Mouse (Mus musculus) urinary bladder, postnatal 10 days (tissue): ENCODE data around the gene Tpp1.

Source experiments
- DNase-seq: peaks from one replicate; pipeline ENCODE4 v3.0.0; 2022; ENCODE audit warnings: low spot score

Tpp1 gene

DNA sequence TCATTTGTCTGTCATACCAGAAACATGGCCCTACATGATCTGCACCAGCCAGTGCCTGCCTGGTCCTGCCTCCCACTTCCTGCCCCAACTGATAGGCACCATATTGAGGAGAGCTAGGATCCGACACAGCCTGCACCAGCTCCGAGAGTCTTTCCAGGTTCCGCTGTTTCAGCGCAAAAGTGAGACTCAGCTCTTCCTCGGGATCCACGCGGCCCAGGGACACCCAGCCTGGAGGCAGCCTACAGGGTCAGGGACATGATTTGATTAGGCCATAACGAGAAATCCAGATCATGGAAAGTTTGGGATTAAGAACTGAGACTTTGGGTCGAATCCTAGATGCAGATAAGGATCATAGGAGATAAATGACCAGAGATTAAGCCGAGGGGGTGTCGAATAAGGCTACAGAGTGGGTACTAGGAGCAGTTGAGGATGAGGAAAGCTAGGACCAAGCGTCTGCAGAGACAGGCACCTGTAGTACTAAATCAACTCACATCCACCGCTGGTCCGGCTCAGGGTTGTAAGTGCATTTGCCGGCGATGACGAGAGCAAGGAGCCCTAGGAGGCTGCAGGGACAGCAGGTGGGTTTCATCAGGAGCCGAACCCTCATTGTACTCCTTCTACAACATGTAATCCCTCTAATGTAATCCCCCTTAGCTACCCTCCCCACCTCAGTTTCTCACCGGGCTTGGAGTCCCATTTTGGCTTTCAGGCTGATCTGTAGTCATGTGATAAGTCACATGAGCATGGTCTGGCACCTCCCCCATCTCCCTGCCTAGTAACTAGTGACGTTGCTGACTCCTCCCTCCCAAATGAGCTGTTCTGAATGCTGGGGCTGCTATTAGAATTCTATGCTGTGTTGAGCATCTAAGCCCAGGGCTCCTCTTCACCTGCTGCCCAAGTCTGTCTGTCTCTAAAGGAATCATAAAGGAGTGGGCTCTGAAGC lies at the start of gene Tpp1:
Gene Tpp1 (minus strand): TSS at position 745 of the 943 bp plus-strand sequence.
- DNase-seq = peak; percentile 66

DNA sequence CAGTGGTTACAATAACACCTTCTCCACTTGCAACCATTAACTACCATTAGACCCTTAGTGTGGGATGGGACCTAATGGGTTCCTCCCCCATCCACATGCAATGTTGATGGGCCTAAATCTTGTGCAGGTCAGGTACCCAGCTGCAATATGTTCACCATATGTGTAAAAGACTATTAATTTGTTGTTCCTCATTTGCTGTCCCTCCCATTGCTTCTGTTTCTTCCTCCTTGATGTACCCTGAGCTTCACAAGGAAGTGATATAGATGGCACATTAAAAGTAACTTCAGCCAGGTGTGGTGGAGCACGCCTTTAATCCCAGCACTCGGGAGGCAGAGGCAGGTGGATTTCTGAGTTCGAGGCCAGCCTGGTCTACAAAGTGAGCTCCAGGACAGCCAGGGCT lies 44.9 kb upstream of the Tpp1 start:
- DNase-seq = no peak

DNA sequence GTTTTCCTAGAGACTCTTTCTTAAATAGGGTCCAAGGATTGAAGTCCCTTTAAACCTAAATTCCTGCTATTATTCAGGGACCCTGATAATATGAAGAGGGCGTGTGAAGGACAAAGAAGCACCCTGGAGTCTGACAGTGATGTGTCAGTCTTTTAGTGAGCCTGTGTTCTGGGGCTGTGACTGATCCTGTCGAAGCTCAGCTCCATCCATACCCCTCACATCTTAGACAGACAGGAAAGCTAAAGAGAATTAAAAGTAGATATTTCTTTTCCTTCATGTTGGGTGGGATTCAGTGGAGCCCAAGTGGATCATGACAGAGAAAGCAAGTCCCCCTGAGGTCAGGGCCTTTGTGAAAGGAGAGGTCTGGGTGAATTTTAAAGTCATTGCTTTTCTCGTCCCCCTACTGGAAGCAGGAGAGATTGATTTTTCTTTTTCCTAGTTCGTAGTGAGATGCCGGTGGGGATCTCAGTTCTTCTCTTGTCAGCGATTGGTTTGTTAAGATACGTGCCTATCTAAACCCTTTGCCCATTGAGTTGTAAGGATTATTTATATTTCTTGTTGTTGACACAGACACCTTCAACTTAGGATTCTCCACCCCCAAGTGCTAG lies 43.8 kb upstream of the Tpp1 start:
- DNase-seq = no peak

DNA sequence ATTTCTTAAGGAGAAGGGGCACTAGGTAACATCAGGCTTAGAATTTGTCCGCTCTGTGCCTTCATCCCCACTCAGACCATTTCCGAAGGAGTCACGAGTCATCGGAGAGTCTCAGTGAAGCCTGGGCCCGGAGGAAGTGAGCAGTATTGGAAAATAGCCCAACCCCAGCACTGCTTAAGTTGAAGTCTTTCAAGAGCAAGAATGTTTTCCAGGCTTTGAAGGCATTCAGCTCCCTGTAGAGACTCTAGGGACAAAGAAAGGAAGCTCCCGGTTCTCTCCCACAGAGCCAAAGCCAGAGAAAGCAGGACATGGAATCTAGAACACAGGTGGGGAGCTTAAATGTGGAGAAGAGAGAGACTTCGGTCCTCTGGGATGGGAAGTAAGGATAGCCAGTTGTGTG lies 41.7 kb upstream of the Tpp1 start:
- no peak for DNase-seq

DNA sequence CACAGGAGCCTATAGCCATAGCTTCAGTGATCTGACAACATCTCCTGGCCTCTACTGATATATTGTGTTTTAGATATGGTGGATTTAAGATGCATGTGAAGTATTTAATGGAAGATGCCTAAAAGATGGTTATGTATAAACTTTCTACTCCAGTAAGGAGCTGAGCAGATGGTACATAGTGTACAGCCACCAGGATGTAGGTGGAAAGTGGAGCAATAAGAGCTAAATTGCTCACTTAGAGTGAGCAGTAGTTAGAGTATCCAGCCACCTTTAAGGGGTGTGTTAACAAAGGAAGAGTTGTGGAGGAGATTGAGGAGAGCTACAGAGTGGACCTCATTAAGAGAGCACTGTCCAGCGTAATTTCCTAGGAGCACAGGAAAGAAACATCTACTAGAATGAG lies 39.1 kb upstream of the Tpp1 start:
- no peak for DNase-seq

DNA sequence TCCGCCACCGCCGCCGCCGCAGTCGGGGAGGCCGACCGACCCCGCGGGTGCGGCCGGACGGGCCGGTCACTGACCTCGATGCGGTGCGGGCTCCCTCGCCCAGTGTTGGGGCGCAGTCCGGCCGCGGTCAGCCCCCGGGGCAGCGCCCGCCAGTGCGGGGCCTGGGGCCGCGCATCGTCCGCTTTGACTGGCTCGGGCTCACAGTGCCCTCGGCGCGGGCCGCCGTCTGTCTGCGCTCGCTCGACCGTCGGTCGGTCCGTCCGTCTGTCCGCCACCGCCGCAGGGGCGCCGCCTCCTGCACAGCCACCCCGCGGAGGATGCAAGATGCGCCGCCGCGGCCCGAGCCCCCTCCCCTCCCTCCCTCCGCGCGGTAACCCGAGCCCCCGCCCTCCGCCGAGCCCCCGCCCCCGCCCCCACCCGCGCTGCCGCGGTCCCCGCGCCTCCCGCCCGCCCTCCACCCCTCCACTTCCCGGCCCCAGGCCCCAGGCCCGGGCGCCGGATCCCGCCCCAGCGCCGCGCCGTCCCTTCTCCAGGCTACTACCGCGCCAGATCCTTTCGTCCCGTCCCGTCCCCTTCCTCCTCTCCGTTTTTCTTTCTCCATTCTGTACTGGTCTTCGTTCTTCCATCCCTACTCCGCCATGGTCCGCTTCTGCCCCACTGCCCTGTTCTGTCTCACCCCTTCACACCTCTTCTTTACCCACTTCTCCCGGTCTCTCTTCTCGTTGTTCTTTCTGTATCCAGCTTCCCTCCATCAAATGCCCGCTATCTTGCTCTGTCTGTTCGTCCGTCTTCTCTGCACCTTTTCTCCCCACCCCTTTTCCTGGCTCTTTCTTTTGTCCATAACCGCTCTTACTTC lies 35.5 kb upstream of the Tpp1 start, which contains the start of gene Dchs1:
Gene Dchs1 (minus strand): TSS at position 370 of the 856 bp plus-strand sequence.
- DNase-seq = no peak

DNA sequence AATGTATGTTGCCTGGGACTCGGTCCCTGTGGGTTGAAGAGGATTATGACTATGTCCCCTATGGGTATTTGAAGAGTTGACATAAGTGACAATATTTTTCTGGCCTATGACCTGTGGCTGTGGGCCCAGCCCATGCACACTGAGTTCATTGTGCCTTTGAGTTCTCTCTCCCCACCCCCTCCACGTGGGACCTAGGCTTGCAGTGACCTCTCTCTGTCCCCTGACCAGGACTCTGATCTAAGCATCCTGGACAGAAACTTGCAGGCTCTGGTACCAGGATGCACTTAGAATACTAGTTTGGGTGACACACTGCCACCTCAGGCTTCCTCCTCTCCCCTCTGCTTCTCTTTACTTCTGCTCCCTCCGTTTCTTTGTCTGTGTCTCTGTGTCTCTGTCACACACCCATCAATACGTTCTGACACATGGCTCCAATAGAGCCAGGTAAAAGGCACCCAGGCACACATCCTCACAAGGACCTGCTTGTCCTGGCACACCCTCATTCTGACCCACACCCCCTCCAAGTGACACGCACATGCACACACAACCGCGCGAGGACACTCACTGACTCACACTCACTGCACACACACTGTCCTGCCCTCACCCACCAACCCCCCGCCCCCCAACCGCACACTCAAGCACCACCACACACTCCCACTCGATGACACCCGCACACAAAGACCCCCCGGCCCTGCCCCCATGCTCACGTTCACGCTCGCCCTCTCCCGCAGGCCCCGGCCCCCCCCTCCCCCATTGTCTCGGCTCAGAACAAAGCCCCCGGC lies 34.7 kb upstream of the Tpp1 start:
- DNase-seq = no peak

DNA sequence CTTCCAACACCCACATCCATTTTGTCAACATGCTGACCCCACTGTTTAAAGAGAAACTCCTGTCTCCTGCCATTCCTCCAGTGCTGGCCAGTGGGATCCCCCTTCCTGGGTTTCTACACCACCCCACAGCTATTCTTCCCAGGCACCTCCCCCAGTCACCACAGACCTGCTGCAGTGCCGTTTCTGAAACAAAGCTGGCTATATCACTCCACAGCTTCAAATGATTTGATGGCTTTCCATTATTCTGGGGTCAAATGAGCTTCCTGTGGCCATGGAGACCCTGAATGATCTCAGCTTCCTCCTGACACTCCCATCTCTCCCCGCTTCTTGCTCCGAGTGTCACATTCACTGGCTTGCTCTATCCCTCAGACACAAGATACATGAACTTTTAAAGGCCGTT lies 32.5 kb upstream of the Tpp1 start:
- DNase-seq = no peak

DNA sequence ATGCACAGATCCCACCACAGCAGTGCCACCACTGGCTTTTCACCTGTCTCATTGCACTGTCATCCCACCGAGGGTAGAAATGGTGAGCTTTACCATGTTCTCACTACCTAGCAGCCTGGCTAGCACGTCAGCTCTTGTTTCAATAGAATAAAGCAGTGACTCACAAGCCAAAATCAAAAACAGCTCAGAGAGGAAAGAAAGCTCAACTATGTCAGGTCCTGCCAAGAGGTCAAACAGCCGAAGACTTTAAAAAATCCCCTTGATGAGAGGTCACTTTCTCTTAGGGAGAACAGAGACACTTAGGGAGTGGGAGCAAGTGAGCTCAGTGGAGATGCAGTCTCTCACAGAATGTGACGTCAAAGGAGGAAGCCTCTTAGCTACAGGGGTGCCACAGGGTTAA lies 31.8 kb upstream of the Tpp1 start:
- DNase-seq = no peak

DNA sequence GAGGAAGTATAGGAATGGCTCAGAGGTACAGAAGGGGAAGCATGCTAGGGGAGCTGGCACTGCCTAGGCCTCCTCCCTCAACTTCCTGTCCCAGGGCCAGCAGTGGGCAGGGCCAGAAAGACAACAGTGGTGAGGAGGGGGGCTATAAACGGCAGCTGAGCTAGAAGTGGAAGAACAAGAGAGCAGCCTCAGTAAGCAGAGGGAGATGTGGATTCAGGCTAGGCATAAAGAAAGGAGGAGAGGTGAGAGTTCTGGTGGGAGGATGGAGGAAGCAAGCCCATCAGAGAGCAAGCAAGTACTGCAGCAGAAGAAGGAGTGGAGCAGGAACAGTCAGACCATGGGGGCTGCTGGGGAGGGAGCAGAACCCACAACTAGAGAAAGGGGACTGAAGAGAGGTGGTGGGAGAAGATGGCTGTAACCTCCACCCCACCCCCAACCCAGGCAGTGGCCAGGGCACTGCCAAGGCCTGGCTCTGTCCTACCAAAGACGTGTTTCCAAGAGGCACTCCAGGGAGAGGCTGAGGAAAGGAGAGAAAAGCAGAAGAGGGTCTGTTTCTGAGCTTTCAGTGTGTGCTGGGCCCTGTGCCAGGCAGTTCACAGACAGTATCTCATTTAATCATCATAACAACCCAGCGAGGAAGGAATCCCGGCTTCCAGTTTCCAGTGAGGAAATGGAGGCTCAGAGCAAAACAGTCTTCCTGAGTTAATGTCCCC lies 26.7 kb upstream of the Tpp1 start:
- DNase-seq = no peak

DNA sequence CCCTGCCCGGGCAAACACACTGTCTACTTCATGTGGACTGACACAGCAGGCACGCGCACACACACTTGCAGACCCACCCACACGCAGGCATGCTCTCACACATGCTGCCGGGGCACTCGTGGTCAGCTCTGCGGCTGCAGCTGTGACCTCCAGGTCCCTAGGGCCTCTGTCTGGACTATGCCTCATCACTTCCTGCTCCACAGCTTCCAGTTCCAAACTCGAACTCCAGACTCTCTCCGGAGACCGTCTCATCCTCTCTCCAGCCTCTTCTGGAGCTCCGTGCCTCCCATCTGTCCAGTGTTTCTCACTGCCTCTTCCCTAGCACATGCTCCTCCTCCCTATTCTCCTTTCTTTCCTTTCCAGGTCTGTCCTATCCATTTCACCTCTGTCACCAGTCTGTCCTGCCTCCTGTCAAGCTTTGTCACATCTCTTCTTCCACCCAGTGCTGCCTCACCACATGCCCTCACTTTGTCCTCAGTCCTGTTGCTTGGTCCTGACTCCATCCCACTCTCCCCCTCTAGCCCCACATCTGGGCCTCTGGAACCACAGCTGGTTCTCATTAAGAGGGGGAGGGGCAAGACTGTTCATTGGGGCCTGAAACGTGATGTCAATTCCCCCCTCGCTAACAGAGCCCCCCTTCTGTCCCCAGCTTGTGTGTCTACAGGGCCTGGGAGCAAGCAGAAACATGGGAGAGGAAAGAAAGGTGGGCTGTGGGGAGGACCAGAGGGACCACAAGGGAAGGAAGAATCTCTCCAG lies 25.9 kb upstream of the Tpp1 start:
- DNase-seq = no peak

DNA sequence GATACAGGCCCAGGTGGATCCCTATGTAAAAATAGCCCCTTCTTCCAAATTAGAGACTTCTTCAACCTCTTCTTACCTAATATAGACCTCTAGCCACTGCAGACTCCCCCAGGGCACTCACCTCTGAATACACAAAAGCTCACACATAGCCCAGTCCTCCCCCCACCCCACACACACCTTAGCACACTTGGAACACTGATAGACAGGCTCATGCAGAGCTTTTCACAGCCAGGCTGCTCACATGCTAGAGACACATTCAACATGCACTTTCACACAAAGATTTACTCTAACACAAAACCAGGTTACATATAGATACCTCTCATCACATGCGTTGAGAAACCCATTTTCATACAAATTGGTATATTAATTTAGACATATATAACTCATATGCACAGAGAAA lies 25.3 kb upstream of the Tpp1 start:
- no peak for DNase-seq

DNA sequence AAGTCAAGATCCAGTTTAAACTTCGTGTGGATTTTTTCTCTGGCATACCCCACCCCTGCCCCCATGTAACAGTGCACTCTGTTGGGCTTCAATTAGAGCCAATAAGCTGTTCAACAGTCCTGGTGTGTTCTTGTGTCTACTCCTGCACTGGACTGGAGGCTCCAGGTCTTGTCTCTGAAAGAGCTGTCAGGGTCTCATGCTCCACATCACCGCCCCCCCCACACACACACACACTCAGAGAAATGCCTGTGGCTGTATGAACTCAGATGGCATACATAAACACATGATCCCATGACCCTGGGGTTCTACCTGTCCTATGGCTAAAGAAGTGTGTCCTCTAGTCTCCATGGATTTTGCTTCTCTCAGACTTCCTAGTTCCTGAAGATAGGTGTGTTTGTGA lies 24.0 kb upstream of the Tpp1 start:
- no peak for DNase-seq

DNA sequence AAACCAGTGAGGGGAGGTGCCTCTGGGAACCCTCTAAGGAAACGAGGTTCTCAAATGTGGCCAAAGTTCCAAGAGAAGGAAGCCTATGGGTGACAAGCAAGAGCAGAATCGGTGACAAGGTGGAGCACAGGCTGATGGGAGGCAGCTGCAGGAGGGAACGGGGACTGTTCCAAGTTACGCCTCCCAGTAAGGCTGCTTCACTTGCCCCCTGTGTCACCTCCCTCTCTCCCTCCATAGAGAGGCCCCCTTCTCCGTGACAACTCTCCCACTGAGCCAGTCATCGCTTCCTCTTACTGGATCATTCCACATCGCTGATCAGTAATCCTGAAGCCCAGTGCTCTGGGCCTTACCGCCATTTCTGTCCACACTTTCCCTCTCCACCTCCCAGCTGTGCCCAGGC lies 22.6 kb upstream of the Tpp1 start:
- DNase-seq = no peak

DNA sequence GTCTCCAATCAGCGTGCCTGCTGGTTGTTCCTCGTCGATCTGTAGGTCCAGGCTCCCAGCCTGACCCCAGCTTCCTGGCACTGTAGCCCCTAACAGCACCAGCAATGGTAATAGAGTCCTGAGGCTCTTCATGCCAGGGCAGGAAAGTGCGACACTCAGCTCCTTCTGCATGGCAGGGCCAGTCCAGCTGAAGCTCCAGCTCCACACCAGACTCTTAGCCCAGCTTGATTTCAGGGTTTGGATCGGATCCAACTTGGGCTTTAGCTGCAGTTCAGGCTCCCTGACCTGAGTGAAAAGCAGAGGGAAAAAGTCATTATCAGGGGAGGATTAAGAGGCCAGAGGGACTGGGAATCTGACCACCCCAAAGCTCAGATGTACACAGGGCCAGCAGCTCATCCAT lies 21.0 kb upstream of the Tpp1 start:
- DNase-seq = no peak

DNA sequence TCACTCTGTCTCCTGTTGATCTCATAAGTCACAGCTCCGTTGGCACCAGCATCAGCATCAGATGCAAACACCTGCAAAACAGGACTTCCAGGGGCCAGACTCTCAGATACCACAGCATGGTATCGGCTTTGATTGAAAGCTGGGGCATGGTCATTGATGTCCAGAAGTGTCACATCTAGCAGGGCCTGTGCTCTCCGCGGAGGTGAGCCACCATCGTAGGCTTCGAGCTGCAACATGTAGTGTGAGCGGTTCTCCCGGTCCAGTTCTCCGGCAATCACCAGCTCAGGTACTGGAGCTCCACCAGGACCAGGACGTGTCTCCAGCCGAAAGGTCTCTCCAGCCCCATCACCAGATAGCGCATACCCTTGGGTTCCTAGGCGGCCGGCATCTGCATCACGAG lies 20.3 kb upstream of the Tpp1 start:
- DNase-seq = no peak

DNA sequence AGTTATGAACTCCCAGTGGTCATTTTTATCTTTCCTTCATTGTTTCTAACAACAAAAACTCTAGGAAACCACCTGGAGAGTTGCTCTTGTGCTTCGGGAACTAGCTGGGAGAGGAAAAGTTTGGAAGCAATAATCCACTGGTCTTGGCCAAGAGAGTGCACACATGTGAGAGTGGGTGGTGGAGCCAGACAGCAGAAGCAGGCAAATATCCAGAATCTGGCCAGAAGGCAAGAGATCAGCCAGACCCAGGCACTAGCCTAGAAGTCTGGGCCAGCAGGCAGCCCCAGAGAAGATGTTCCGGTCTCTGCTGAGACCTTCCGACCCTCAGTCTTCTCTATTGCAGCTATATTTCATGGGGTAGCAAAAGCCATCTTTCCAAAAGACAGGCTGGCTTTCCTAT lies 17.9 kb upstream of the Tpp1 start:
- DNase-seq = no peak

DNA sequence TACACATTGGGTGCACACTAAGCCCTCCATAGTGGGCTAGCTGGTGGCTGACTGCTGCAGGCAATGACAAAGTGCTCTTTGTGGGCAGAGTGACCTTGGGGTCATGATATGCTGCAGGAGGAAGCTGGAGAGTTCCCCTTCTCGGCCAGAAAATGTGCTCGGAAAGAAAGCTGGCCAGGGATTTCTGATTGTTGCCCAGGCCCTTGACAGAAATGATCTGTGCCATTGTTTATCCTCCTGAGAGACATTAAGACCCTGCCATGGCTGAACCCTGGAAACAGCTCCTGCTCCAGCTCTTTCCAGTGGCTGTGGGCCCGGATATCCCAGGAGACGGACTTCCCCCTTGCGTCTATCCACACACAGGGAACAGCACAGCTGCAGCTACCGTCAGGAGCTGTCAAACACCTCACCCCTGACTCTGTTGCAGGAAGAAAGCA lies 15.7 kb upstream of the Tpp1 start:
- DNase-seq = no peak

DNA sequence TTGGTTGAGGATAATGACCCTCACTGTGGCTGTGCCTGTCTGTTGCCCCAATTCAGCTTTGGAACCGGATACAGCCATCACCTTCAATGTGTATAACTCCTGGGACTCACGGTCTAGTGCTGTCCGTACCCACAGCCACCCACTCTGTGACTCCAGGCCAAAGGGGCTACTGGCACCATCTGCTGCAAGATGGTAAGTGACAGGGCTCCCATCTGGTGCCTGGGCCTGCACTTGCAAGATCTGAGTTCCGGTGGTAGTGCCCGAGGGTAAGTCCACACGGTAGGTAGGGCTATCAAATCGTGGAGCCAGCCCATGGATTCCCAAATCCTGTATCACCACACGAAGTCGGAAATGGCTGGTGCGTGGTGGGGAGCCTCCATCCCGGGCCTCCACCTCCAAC lies 12.3 kb upstream of the Tpp1 start:
- no peak for DNase-seq

DNA sequence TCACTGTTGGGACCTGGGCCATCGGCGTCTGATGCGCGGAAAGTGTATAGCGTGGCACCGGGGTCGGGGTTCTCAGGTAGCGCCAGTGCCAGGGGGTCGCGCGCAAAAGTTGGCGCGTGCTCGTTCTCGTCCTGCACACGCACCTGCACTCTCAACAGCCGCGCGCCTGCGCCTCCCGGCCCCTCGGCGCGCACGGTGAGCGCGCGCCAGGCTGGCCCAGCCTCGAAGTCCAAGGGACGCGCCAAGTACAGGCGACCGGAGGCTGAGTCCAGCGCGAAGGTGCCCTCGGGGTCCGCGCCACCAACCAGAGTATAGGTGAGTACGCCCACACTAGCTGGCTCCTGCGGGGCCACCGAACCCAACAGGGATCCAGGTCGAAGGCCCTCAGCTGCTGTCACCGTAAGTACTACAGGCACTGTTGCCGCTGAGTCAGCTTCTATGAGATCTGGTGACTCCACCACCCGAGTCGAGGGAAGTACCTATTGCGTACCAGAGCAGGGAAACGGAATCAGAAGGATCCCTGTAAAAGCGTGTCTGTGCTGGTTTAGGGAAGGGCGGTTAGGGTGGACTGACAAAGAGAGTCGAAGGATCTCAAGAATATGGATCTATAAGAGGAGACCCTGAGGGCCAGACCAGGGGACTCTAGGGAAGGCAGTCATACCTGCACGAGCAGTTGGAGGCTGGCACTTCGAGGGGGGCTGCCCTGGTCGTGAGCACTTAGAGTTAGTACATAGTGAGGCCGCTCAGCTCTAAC lies 10.7 kb upstream of the Tpp1 start:
- DNase-seq = no peak
